Comparison of ENCODE assay signal across 8 mouse cellular contexts in the genomic region with DNA sequence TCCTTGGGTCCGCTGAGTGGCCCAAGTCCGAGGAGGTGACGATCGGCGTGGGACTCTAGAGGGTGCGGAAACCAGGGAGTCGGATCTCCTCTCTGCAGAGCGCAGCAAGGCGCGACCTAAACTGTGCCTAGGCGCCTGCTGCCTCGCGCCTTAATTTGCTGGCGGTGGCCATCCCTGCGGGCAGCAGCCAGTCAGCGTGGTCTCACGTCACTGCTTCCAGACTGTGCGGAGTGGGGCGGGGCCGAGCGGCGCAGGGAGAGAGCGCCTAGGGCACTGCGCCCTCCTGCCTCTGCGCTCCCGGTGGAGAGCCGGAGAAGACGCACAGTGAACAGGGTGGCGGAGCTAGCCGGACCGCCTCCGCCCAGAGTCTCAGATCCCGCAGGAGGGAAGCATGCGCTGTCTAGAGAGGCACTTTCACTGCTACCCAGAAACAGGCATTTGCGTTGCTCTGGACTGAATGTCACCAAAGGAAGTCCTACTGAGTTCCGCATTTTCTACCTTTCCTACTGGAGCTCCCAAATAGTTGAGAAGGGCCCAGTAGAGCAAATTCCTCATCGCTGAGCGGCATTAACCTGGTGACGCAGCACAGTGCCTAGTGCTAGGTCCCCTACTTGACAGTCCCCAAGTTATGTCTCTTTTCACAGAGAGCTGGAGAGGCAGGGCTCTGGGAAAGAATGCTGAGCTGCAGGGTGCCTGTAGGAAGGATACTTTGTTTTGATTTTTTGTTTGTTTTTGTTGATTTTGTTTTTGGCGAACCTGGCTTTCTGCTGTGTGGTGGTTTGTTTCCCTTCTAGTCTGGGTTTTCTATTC. TPM values are rescaled to one million over a fixed set of nuclear protein-coding genes. Genes with fewer than 3 reads are reported as not detected.
DNase-seq lines count a peak whose midpoint lies in the region; ATAC-seq and TF ChIP-seq lines count a peak whose summit lies in the region.

A gene (minus strand): TSS at position 144 of the 810 bp plus-strand sequence.

- peaks cover 21% of the 10 kb centered on the region for H3K36me3 ChIP-seq in heart, embryonic 12.5 days
- no peaks in the 10 kb centered on the region for H3K36me3 ChIP-seq in kidney, postnatal 0 days (ENCODE audit: insufficient read depth, low read length)
- H3K36me3 ChIP-seq in midbrain, postnatal 0 days (ENCODE audit: insufficient read depth, low read length) = no peaks in the 10 kb centered on the region

- no peak for TF ChIP-seq CTCF in Patski (IDR thresholded peaks at IDR 0.05)
- no peak; the same call in 1 of the 2 replicates for TF ChIP-seq CTCF in kidney, postnatal 0 days (IDR thresholded peaks at IDR 0.05; ENCODE audit: low read depth)
- TF ChIP-seq CTCF in midbrain, postnatal 0 days (IDR thresholded peaks at IDR 0.05) = no peak

- no peak for DNase-seq in Patski (ENCODE audit: low read depth, low spot score)
- DNase-seq in kidney, postnatal 0 days (ENCODE audit: low spot score) = no peak
- DNase-seq in midbrain, postnatal 0 days (ENCODE audit: low spot score) = no peak
- DNase-seq in layer of hippocampus, adult 9-10 months (ENCODE audit: low spot score) = no peak
- no peak for DNase-seq in spleen, postnatal 10 days (ENCODE audit: low spot score in 2 of 2)
- no peak for DNase-seq in right cerebral cortex, postnatal 4 days

- peak within 1 kb of the TSS; percentile 99 for H3K27ac ChIP-seq in heart, embryonic 12.5 days (ENCODE audit: poor library complexity, severe bottlenecking)
- no peak within 1 kb of the TSS for H3K27ac ChIP-seq in kidney, postnatal 0 days
- no peak within 1 kb of the TSS for H3K27ac ChIP-seq in midbrain, postnatal 0 days (ENCODE audit: low read depth, low read length)

- ATAC-seq in Patski = peak; percentile 94
- ATAC-seq in common myeloid progenitor, adult 5-6 weeks (replicated peaks; ENCODE audit: low read depth, poor library complexity, severe bottlenecking) = peak; percentile 64
- peak; percentile 95 for ATAC-seq in heart, embryonic 12.5 days (ENCODE audit: insufficient number of reproducible peaks, low FRiP score)
- ATAC-seq in kidney, postnatal 0 days (replicated peaks; ENCODE audit: low FRiP score, low read depth) = peak; percentile 84
- ATAC-seq in midbrain, postnatal 0 days (ENCODE audit: low FRiP score) = peak; percentile 52; the same call in 1 of the 2 replicates

- CTCF ChIA-PET in Patski (lab: Charles Lee) = no interaction called here

- H3K9me3 ChIP-seq in heart, embryonic 12.5 days (replicated peaks) = no peaks in the 10 kb centered on the region
- H3K9me3 ChIP-seq in kidney, postnatal 0 days (replicated peaks; ENCODE audit: low read length) = no peaks in the 10 kb centered on the region
- no peaks in the 10 kb centered on the region for H3K9me3 ChIP-seq in midbrain, postnatal 0 days (ENCODE audit: low read length)

- H3K9ac ChIP-seq in heart, embryonic 12.5 days = peak within 1 kb of the TSS; percentile 99
- no peak within 1 kb of the TSS for H3K9ac ChIP-seq in kidney, postnatal 0 days (ENCODE audit: low read depth, low read length)
- no peak within 1 kb of the TSS for H3K9ac ChIP-seq in midbrain, postnatal 0 days (replicated peaks; ENCODE audit: low read length, poor library complexity, severe bottlenecking)

- peaks cover 31% of the 10 kb centered on the region for H3K4me1 ChIP-seq in heart, embryonic 12.5 days (replicated peaks)
- H3K4me1 ChIP-seq in kidney, postnatal 0 days (replicated peaks; ENCODE audit: insufficient read depth, low read length) = peaks cover 5% of the 10 kb centered on the region; the same call in 1 of the 2 replicates
- H3K4me1 ChIP-seq in midbrain, postnatal 0 days (ENCODE audit: insufficient read depth, low read length) = no peaks in the 10 kb centered on the region

- peak within 1 kb of the TSS; percentile 89 for H3K4me2 ChIP-seq in heart, embryonic 12.5 days
- H3K4me2 ChIP-seq in kidney, postnatal 0 days (ENCODE audit: low read length) = peak within 1 kb of the TSS; percentile 32
- 0 out of 2 replicates have a peak within 1 kb of the TSS, but pooled peaks have one; percentile 12 for H3K4me2 ChIP-seq in midbrain, postnatal 0 days (ENCODE audit: low read depth, low read length, poor library complexity, severe bottlenecking)

- peak within 1 kb of the TSS; percentile 84 for H3K4me3 ChIP-seq in heart, embryonic 12.5 days
- H3K4me3 ChIP-seq in kidney, postnatal 0 days (replicated peaks; ENCODE audit: low read depth, low read length) = peak within 1 kb of the TSS; percentile 29
- H3K4me3 ChIP-seq in midbrain, postnatal 0 days (ENCODE audit: low read depth, low read length) = peak within 1 kb of the TSS; percentile 12; the same call in 1 of the 2 replicates

- in situ Hi-C loops in Patski (cut with MboI; ENCODE audit: low pct_unique_long_range_greater_than_20kb) = loop anchor here (5.0 kb wide), 1 partner anchor 268 kb away; no protein-coding TSS in a partner anchor

- POLR2A ChIA-PET in Patski (lab: Charles Lee) = no interaction called here

- under 1% methylated on average over 40 of the region's 40 CpGs for WGBS in heart, embryonic 12.5 days
- 1% methylated on average over 39 of the region's 40 CpGs for WGBS in kidney, postnatal 0 days
- 1% methylated on average over 40 of the region's 40 CpGs for WGBS in midbrain, postnatal 0 days

- peaks cover 17% of the 10 kb centered on the region for H3K27me3 ChIP-seq in Patski
- no peaks in the 10 kb centered on the region for H3K27me3 ChIP-seq in heart, embryonic 12.5 days (replicated peaks)
- H3K27me3 ChIP-seq in kidney, postnatal 0 days (ENCODE audit: insufficient read depth, low read length) = peaks cover 98% of the 10 kb centered on the region
- H3K27me3 ChIP-seq in midbrain, postnatal 0 days (ENCODE audit: insufficient read depth, low read length) = peaks cover 79% of the 10 kb centered on the region

RNA-seq across cellular contexts. Expression of the gene that starts here (rescaled TPM):
- polyA plus RNA-seq in Patski (2021) = 6.6 TPM
- not detected in 2 replicates for total RNA-seq in common myeloid progenitor, adult 5-6 weeks (2017)
- 105 and 111 TPM in 2 replicates for polyA plus RNA-seq in heart, embryonic 12.5 days (2016; fragmentation: Nextera tagmentation; extraction: Ambion mirVana)
- polyA plus RNA-seq in kidney, postnatal 0 days (2015; fragmentation: Nextera tagmentation; extraction: Ambion mirVana) = not detected in 2 replicates
- 0.24 and 0.33 TPM in 2 replicates for total RNA-seq in midbrain, postnatal 0 days (2014; rRNA removed)
- 0.01 TPM in 1 of 2 replicates, not detected in the other for polyA plus RNA-seq in midbrain, postnatal 0 days (2015; fragmentation: Nextera tagmentation; extraction: Ambion mirVana)

Comparison
In these comparisons a context has a peak if more than half of its experiments do, and no peak if none do; other contexts are left out.
1. RNA of the gene that starts here (polyA plus RNA-seq): 105 to 111 TPM in heart, embryonic 12.5 days; 6.6 TPM in Patski (single experiment), 0.01 TPM in midbrain, postnatal 0 days and not detected in kidney, postnatal 0 days; every median in the first group is over 10 times any median in the second.
2. Peak in ATAC-seq in common myeloid progenitor, adult 5-6 weeks; RNA of the gene not detected or under 1 TPM.
3. Peak in ATAC-seq, H3K4me3 ChIP-seq and H3K4me2 ChIP-seq in kidney, postnatal 0 days; RNA of the gene not detected or under 1 TPM.
4. Peak in ATAC-seq, H3K4me3 ChIP-seq and H3K4me2 ChIP-seq in midbrain, postnatal 0 days; RNA of the gene not detected or under 1 TPM.
5. H3K4me2 ChIP-seq: peak in every context shown above with its lines; median percentile 89 in heart, embryonic 12.5 days; 32 in kidney, postnatal 0 days; 12 in midbrain, postnatal 0 days.
6. H3K4me3 ChIP-seq: peak in every context shown above with its lines; median percentile 84 in heart, embryonic 12.5 days; 29 in kidney, postnatal 0 days; 12 in midbrain, postnatal 0 days.
7. Peak in every context shown above with its lines, with median percentiles within 50 percentile points of each other: ATAC-seq.